Mouse (Mus musculus): ENCODE results near the gene Reln. TPM values are rescaled to one million over a fixed set of nuclear protein-coding genes. Genes with fewer than 3 reads are reported as not detected.
A peak's percentile ranks its signal among the peaks of the same experiment; 100 is the strongest.

Gene Reln
- polyA plus RNA-seq, 1 experiment: 0.04 TPM

GRCm38 (mm10) chr5:22139015-22139414 lies 205.5 kb downstream of the Reln start:
- H3K4me3 ChIP-seq: no peak overlapping the region
- H3ac ChIP-seq (ENCODE audit: control insufficient read depth, insufficient read length): no peak overlapping the region
- no peaks in the 10 kb centered on the region for H3K27me3 ChIP-seq (ENCODE audit: control insufficient read depth, insufficient read depth, insufficient read length)
- TF ChIP-seq E2F4 (IDR thresholded peaks at IDR 0.05; ENCODE audit: insufficient read depth): no peak
- TF ChIP-seq MAX (IDR thresholded peaks at IDR 0.05; ENCODE audit: low read depth): no peak
- H3K36me3 ChIP-seq (ENCODE audit: control insufficient read depth, insufficient read depth): no peaks in the 10 kb centered on the region
- no peaks in the 10 kb centered on the region for H3K79me2 ChIP-seq (ENCODE audit: control insufficient read depth, insufficient read depth)
- no peak overlapping the region for H3K4me2 ChIP-seq (ENCODE audit: low read depth)

DNA sequence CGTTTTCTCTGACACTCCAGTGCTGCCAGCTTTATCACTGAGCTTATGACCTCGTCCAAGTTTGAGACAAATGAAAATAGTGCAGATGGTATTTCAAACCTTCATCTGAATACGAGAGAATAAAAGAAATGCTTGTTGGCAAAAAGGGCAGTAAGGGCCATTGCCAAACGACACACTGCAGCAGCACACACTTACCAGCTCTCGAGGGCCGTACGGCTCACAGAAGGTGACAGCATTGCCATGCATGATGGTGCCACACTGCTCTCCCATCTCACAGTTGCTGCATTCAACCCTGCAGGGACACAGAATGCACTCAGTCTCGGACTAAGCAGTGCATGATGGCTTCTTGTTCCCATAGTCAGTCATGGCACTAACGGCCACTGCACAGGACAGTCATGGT lies 210.1 kb downstream of the Reln start:
- no peak overlapping the region for H3ac ChIP-seq (ENCODE audit: control insufficient read depth, insufficient read length)
- H3K27me3 ChIP-seq (ENCODE audit: control insufficient read depth, insufficient read depth, insufficient read length): no peaks in the 10 kb centered on the region
- H3K4me2 ChIP-seq (ENCODE audit: low read depth): no peak overlapping the region
- no peak overlapping the region for H3K4me3 ChIP-seq
- no peaks in the 10 kb centered on the region for H3K36me3 ChIP-seq (ENCODE audit: control insufficient read depth, insufficient read depth)
- no peak for TF ChIP-seq E2F4 (IDR thresholded peaks at IDR 0.05; ENCODE audit: insufficient read depth)
- no peaks in the 10 kb centered on the region for H3K79me2 ChIP-seq (ENCODE audit: control insufficient read depth, insufficient read depth)

DNA sequence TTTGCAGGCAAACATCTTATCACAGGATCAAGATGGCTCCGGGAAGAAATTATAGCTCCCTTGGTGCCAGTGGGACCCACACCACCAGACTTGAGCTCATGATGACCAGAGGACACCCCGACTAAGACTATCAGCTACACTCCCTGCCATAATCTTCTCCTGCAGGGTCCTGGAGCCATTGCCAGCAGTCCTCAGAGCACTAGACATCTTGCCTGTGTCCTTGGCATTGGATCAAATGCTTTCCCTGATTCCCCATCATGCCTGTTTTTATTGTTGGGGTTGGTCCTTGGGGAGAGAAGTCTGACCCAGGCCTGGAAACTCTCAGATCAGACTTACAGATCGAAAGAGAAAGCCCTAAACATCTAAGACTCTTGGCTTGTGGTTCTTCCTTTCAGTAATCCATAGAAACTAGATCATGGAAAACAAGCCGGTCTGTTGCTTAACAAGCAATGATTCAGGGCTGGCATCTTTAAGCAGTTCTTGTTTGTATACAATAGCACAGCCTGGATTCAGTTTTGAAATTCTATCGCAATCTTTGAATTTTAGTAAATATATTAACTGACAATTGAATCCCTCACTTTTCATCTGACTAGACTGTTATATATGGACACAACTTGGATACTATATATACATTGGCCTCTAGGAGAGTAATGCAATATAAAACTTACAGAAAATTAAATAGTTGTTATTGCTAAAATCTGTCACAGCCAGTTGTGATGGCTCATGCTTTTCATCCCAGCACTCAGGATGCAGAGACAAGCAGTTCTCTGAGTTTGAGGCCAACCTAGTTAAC lies 212.6 kb downstream of the Reln start:
- Histone ChIP-seq H3K4me2 (ENCODE audit: low read depth) (no peak overlapping the region), H3ac (ENCODE audit: control insufficient read depth, insufficient read length) (no peak overlapping the region), H3K79me2 (ENCODE audit: control insufficient read depth, insufficient read depth) (no peaks in the 10 kb centered on the region), H3K36me3 (ENCODE audit: control insufficient read depth, insufficient read depth) (no peaks in the 10 kb centered on the region), H3K4me3 (no peak overlapping the region), H3K27me3 (ENCODE audit: control insufficient read depth, insufficient read depth, insufficient read length) (no peaks in the 10 kb centered on the region)
- TF ChIP-seq TCF12 (IDR thresholded peaks at IDR 0.05; ENCODE audit: insufficient read depth, poor library complexity, severe bottlenecking) (no peak), USF1 (IDR thresholded peaks at IDR 0.05; ENCODE audit: low read depth) (no peak), MAX (IDR thresholded peaks at IDR 0.05; ENCODE audit: low read depth) (no peak), E2F4 (IDR thresholded peaks at IDR 0.05; ENCODE audit: insufficient read depth) (no peak)

- no peak overlapping the region for H3K4me2 ChIP-seq (ENCODE audit: low read depth)
- no peak for TF ChIP-seq MYOG (IDR thresholded peaks at IDR 0.05; ENCODE audit: control insufficient read depth in 1 of 3, insufficient read depth in 1 of 3, insufficient read length in 2 of 3, low read depth in 2 of 3)
- no peak for TF ChIP-seq POLR2AphosphoS2 (IDR thresholded peaks at IDR 0.05; ENCODE audit: insufficient read length, low read depth)
- TF ChIP-seq CEBPB (IDR thresholded peaks at IDR 0.05; ENCODE audit: insufficient read depth, poor library complexity, severe bottlenecking): no peak
- no peak for TF ChIP-seq MAX (IDR thresholded peaks at IDR 0.05; ENCODE audit: low read depth)
- TF ChIP-seq TCF12 (IDR thresholded peaks at IDR 0.05; ENCODE audit: insufficient read depth, poor library complexity, severe bottlenecking): no peak
- TF ChIP-seq REST (IDR thresholded peaks at IDR 0.05; ENCODE audit: insufficient read depth, insufficient read length): no peak
- TF ChIP-seq POLR2A (IDR thresholded peaks at IDR 0.05; ENCODE audit: insufficient read length, low read depth): no peak
- no peaks in the 10 kb centered on the region for H3K27me3 ChIP-seq (ENCODE audit: control insufficient read depth, insufficient read depth, insufficient read length)
- H3K4me3 ChIP-seq: no peak overlapping the region
- no peaks in the 10 kb centered on the region for H3K79me2 ChIP-seq (ENCODE audit: control insufficient read depth, insufficient read depth)
- H3ac ChIP-seq (ENCODE audit: control insufficient read depth, insufficient read length): no peak overlapping the region
- H3K36me3 ChIP-seq (ENCODE audit: control insufficient read depth, insufficient read depth): no peaks in the 10 kb centered on the region
These were observed 216.9 kb downstream of the Reln start for GRCm38 (mm10) chr5:22127583-22127982.

DNA sequence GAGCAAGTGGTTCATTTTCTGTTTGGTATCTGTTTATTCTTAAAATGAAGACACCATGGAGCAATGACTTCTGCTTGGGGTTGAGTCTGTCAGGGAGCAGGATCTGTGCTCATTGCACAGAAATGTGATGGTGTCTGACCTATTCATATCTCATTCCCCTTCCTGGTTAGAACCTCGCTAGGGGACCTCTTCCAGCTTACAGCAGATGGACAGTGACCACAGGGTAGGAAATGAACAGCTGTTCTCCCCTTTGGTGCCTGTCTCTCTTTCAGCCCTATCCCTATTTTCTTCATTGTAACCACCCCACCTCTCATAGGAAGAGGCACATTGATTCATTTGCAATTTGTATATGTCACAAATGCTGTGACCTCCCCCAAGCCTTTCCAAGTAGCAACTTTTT lies 225.2 kb downstream of the Reln start:
- TF ChIP-seq MYOG (IDR thresholded peaks at IDR 0.05; ENCODE audit: control insufficient read depth in 1 of 3, insufficient read depth in 1 of 3, insufficient read length in 2 of 3, low read depth in 2 of 3) (peak in 2 of 3 experiments; percentile 47 to 49), TCF12 (IDR thresholded peaks at IDR 0.05; ENCODE audit: insufficient read depth, poor library complexity, severe bottlenecking) (no peak), MYOD1 (IDR thresholded peaks at IDR 0.05; ENCODE audit: control insufficient read depth in 1 of 3, insufficient read length in 2 of 3, low read depth in 2 of 3) (peak in 2 of 3 experiments; percentile 68 to 83)
- Histone ChIP-seq H3K36me3 (ENCODE audit: control insufficient read depth, insufficient read depth) (no peaks in the 10 kb centered on the region), H3K4me2 (ENCODE audit: low read depth) (no peak overlapping the region), H3K4me3 (no peak overlapping the region), H3K27me3 (ENCODE audit: control insufficient read depth, insufficient read depth, insufficient read length) (no peaks in the 10 kb centered on the region), H3ac (ENCODE audit: control insufficient read depth, insufficient read length) (no peak overlapping the region), H3K79me2 (ENCODE audit: control insufficient read depth, insufficient read depth) (no peaks in the 10 kb centered on the region)

DNA sequence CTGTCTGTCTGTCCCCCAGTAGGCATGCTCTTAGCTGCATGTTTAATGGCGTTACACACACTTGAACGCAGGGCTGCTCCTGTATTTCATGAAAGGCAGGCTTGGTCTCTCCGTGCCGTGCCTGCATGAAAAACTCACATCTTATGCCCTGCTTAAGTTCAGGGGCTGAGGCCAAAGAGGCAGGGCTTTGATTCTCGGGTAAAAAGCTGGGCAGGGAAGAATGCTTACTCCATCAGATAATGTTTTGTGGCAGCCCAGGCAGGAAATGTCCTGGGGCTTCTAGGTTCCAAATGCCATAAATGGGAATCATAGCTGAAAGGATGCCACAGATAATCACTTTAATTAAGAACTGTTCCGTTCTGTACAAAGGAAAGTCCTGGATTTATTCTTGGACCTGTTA lies 226.0 kb downstream of the Reln start:
- H3K79me2 ChIP-seq (ENCODE audit: control insufficient read depth, insufficient read depth): no peaks in the 10 kb centered on the region
- H3ac ChIP-seq (ENCODE audit: control insufficient read depth, insufficient read length): no peak overlapping the region
- H3K4me2 ChIP-seq (ENCODE audit: low read depth): no peak overlapping the region
- H3K27me3 ChIP-seq (ENCODE audit: control insufficient read depth, insufficient read depth, insufficient read length): no peaks in the 10 kb centered on the region
- no peaks in the 10 kb centered on the region for H3K36me3 ChIP-seq (ENCODE audit: control insufficient read depth, insufficient read depth)
- no peak overlapping the region for H3K4me3 ChIP-seq
- TF ChIP-seq TCF3 (IDR thresholded peaks at IDR 0.05; ENCODE audit: insufficient read length, low read depth) (no peak), MAX (IDR thresholded peaks at IDR 0.05; ENCODE audit: low read depth) (no peak), CEBPB (IDR thresholded peaks at IDR 0.05; ENCODE audit: insufficient read depth, poor library complexity, severe bottlenecking) (no peak), POLR2AphosphoS2 (IDR thresholded peaks at IDR 0.05; ENCODE audit: insufficient read length, low read depth) (no peak), TCF12 (IDR thresholded peaks at IDR 0.05; ENCODE audit: insufficient read depth, poor library complexity, severe bottlenecking) (no peak)
